Mouse (Mus musculus) bone marrow macrophage, adult 2 months (primary cell): ENCODE results near the gene Dcakd.

Source experiments
- CTCF ChIP-seq: IDR thresholded peaks from 2 replicates; pipeline ENCODE4 v1.5.1; 2012; ENCODE audit warnings: low read depth, mild to moderate bottlenecking, low read length, moderate library complexity
- POLR2A ChIP-seq: IDR thresholded peaks from 2 replicates; pipeline ENCODE4 v1.6.1; 2012; ENCODE audit warnings: mild to moderate bottlenecking, low read depth, low read length, borderline replicate concordance

DNA sequence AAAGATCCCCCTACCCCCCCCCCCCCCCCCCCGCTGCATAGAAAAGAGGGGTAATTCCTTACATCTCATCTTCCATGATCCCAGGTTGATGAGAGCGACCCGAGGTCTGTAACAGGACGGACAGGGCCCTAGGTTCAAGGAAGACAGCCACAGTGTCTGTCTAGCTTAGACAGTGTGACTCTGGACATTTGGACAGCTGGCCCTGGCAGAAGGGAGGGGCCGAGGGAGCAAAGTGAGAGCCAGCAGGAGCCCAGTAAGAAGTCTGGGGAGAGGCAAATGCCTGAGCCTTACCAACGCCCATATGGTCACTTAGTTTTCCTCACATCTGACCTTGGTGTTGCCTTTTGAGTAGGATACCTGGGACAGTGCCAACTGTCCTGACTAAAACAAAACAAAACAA is 43.0 kb downstream of the Dcakd start:
- TF ChIP-seq CTCF (no peak), POLR2A (no peak)
